Mouse (Mus musculus) limb, embryonic 14.5 days (tissue): ENCODE data around the gene Psg19. TPM values are rescaled to one million over a fixed set of nuclear protein-coding genes. Genes with fewer than 3 reads are reported as not detected.
"Not testable (repeated sequence)": the region's sequence is repeated elsewhere in the genome, so short reads cannot be mapped to it uniquely, and the experiment has no call there.

Experiments used
- ATAC-seq: fragments of 200-750 bp; cut with Nextera tagmentation; 2 replicates; pipeline ENCODE4 v1.8.0; 2017; ENCODE audit warnings: low read depth, moderate number of reproducible peaks, moderate TSS enrichment; ENCODE audit not compliant: low FRiP score
- DNase-seq: peaks from one replicate; pipeline ENCODE4 v3.0.0-alpha.2; 2015; ENCODE audit warnings: low spot score
- H3K27ac ChIP-seq: fragments of 300-500 bp; sonication (generic); replicated peaks from 2 replicates; pipeline ENCODE4 v1.5.1; 2014; ENCODE audit warnings: low read depth, mild to moderate bottlenecking, low read length, moderate library complexity, mixed read lengths
- H3K27me3 ChIP-seq: fragments of 300-500 bp; sonication (generic); 2 replicates; pipeline ENCODE4 v1.6.1; 2014; ENCODE audit warnings: low read length, mixed read lengths; ENCODE audit not compliant: control insufficient read depth, insufficient read depth
- H3K36me3 ChIP-seq: fragments of 300-500 bp; sonication (generic); 2 replicates; pipeline ENCODE4 v1.6.1; 2014; ENCODE audit warnings: mild to moderate bottlenecking, low read length, moderate library complexity, mixed read lengths; ENCODE audit not compliant: control insufficient read depth, insufficient read depth
- H3K4me1 ChIP-seq: fragments of 300-500 bp; sonication (generic); 2 replicates; pipeline ENCODE4 v1.6.1; 2014; ENCODE audit warnings: antibody characterized with exemption, low read length, mixed read lengths; ENCODE audit not compliant: control insufficient read depth, insufficient read depth
- H3K4me2 ChIP-seq: fragments of 300-500 bp; sonication (generic); replicated peaks from 2 replicates; pipeline ENCODE4 v1.6.1; 2014; ENCODE audit warnings: low read depth, mild to moderate bottlenecking, low read length, moderate library complexity; ENCODE audit not compliant: severe bottlenecking
- H3K4me3 ChIP-seq: fragments of 300-500 bp; sonication (generic); replicated peaks from 2 replicates; pipeline ENCODE4 v1.5.1; 2014; ENCODE audit warnings: low read length
- H3K9ac ChIP-seq: fragments of 300-500 bp; sonication (generic); 2 replicates; pipeline ENCODE4 v1.6.1; 2014; ENCODE audit warnings: mild to moderate bottlenecking, low read depth, low read length, moderate library complexity; ENCODE audit not compliant: severe bottlenecking
- H3K9me3 ChIP-seq: fragments of 300-500 bp; sonication (generic); 2 replicates; pipeline ENCODE4 v1.6.1; 2016; ENCODE audit warnings: low read length; ENCODE audit not compliant: control insufficient read depth
- POLR2A ChIP-seq: fragments of 200-500 bp; IDR thresholded peaks from 2 replicates; pipeline ENCODE4 v1.8.0; 2012; ENCODE audit warnings: inconsistent platforms, mild to moderate bottlenecking, moderate library complexity, borderline replicate concordance; ENCODE audit not compliant: insufficient read depth, insufficient read length; ENCODE audit errors: extremely low read depth
- WGBS: fragments of 180-500 bp; shearing (Covaris S2); extraction: QIAGEN DNeasy Blood & Tissue Kit; methylation state at CpG from one replicate; pipeline ENCODE4 v1.1.7; 2014; 5-methylcytosine and 5-hydroxymethylcytosine counted together
- polyA plus RNA-seq, 2 experiments: library from polyadenylated mRNA; depleted of rRNA in 1 of 2; stranded (reverse) in 1 of 2; unstranded in 1 of 2; fragments of >200 nt; fragmentation: Nextera tagmentation in 1 of 2; extraction: Ambion mirVana in 1 of 2; gene quantifications; 2 replicates each; pipeline versions ENCODE4 v1.2.1 to v1.2.3; 2012 to 2014

Psg19 gene
- polyA plus RNA-seq, 2 experiments = 0.25 TPM; not detected in 1

GRCm38 (mm10) chr7:18749896-18750477 lies 48.3 kb downstream of the Psg19 start:
- ATAC-seq = peak; percentile 57; the same call in 1 of the 2 replicates

GRCm38 (mm10) chr7:18748994-18749895 lies 49.1 kb downstream of the Psg19 start:
- ATAC-seq = no peak
- Histone ChIP-seq H3K4me1 (no peaks in the 10 kb centered on the region), H3K27ac (no peak overlapping the region), H3K27me3 (peaks cover 10% of the 10 kb centered on the region; the same call in 1 of the 2 replicates), H3K4me2 (no peak overlapping the region), H3K36me3 (no peaks in the 10 kb centered on the region), H3K9me3 (no peaks in the 10 kb centered on the region), H3K4me3 (no peak overlapping the region), H3K9ac (no peak overlapping the region)
- TF ChIP-seq POLR2A = no peak
- 7% methylated on average over 6 of the region's 6 CpGs for WGBS
- no peak for DNase-seq

More at GRCm38 (mm10) chr7:18749896-18750477, 48.3 kb downstream of the Psg19 start:
- 55% methylated on average over 11 of the region's 13 CpGs for WGBS
- H3K9me3 ChIP-seq, H3K4me2 ChIP-seq, H3K36me3 ChIP-seq, H3K4me3 ChIP-seq, H3K9ac ChIP-seq, H3K4me1 ChIP-seq, H3K27ac ChIP-seq: not testable (repeated sequence)
- peak; percentile 86 for DNase-seq
- peaks cover 10% of the 10 kb centered on the region; the same call in 1 of the 2 replicates for H3K27me3 ChIP-seq

- peaks cover 10% of the 10 kb centered on the region; the same call in 1 of the 2 replicates for H3K27me3 ChIP-seq
- H3K4me2 ChIP-seq, H3K4me1 ChIP-seq, ATAC-seq, H3K9me3 ChIP-seq, H3K9ac ChIP-seq, H3K4me3 ChIP-seq, DNase-seq, H3K36me3 ChIP-seq, H3K27ac ChIP-seq: not testable (repeated sequence)
- WGBS = 55% methylated on average over 2 of the region's 2 CpGs
Observed at GRCm38 (mm10) chr7:18747420-18747819, 50.9 kb downstream of the Psg19 start.

- no peak for ATAC-seq
- Histone ChIP-seq H3K27ac (no peak overlapping the region), H3K9ac (no peak overlapping the region), H3K27me3 (peaks cover 10% of the 10 kb centered on the region; the same call in 1 of the 2 replicates), H3K36me3 (no peaks in the 10 kb centered on the region), H3K9me3 (no peaks in the 10 kb centered on the region), H3K4me1 (no peaks in the 10 kb centered on the region), H3K4me2 (peak overlapping the region; percentile 21), H3K4me3 (0 out of 2 replicates have a peak overlapping the region, but pooled peaks have one; percentile 5)
- no peak for DNase-seq
- 9% methylated on average over 20 of the region's 20 CpGs for WGBS
- TF ChIP-seq POLR2A = no peak
Observed at GRCm38 (mm10) chr7:18746189-18746860, 52.0 kb downstream of the Psg19 start.

Other genes with a start within 250 kb of the Psg19 start
- 0.25 and 0.50 TPM in 2 replicates for gene Psg27, start 231.2 kb downstream of the Psg19 start, polyA plus RNA-seq (2012; rRNA removed)
- gene Psg27, start 231.2 kb downstream of the Psg19 start, polyA plus RNA-seq (2014; fragmentation: Nextera tagmentation; extraction: Ambion mirVana) = not detected in 2 replicates
- 0.16 and 0.18 TPM in 2 replicates for gene Psg23, start 182.0 kb downstream of the Psg19 start, polyA plus RNA-seq (2012; rRNA removed)
- gene Psg23, start 182.0 kb downstream of the Psg19 start, polyA plus RNA-seq (2014; fragmentation: Nextera tagmentation; extraction: Ambion mirVana) = not detected in 2 replicates
- 0.45 and 0.47 TPM in 2 replicates for gene Psg21, start 141.8 kb downstream of the Psg19 start, polyA plus RNA-seq (2012; rRNA removed)
- gene Psg21, start 141.8 kb downstream of the Psg19 start, polyA plus RNA-seq (2014; fragmentation: Nextera tagmentation; extraction: Ambion mirVana) = not detected in 2 replicates
- gene Psg20, start 112.3 kb downstream of the Psg19 start, polyA plus RNA-seq (2012; rRNA removed) = not detected in 2 replicates
- not detected in 2 replicates for gene Psg20, start 112.3 kb downstream of the Psg19 start, polyA plus RNA-seq (2014; fragmentation: Nextera tagmentation; extraction: Ambion mirVana)
- 0.04 and 0.14 TPM in 2 replicates for gene Psg22, start 80.4 kb downstream of the Psg19 start, polyA plus RNA-seq (2012; rRNA removed)
- not detected in 2 replicates for gene Psg22, start 80.4 kb downstream of the Psg19 start, polyA plus RNA-seq (2014; fragmentation: Nextera tagmentation; extraction: Ambion mirVana)
- gene Psg17, start 23.1 kb upstream of the Psg19 start, polyA plus RNA-seq (2012; rRNA removed) = 0.47 and 0.48 TPM in 2 replicates
- gene Psg17, start 23.1 kb upstream of the Psg19 start, polyA plus RNA-seq (2014; fragmentation: Nextera tagmentation; extraction: Ambion mirVana) = not detected in 2 replicates
- 0.91 and 1.0 TPM in 2 replicates for gene Mill2, start 41.4 kb upstream of the Psg19 start, polyA plus RNA-seq (2012; rRNA removed)
- gene Mill2, start 41.4 kb upstream of the Psg19 start, polyA plus RNA-seq (2014; fragmentation: Nextera tagmentation; extraction: Ambion mirVana) = 0.21 TPM in 2 replicates
- gene Pglyrp1, start 72.8 kb upstream of the Psg19 start, polyA plus RNA-seq (2012; rRNA removed) = 0.60 and 1.9 TPM in 2 replicates
- gene Pglyrp1, start 72.8 kb upstream of the Psg19 start, polyA plus RNA-seq (2014; fragmentation: Nextera tagmentation; extraction: Ambion mirVana) = 1.3 and 1.9 TPM in 2 replicates
- gene Ccdc61, start 111.9 kb upstream of the Psg19 start, polyA plus RNA-seq (2012; rRNA removed) = 46.7 and 50.1 TPM in 2 replicates
- 23.9 and 29.0 TPM in 2 replicates for gene Ccdc61, start 111.9 kb upstream of the Psg19 start, polyA plus RNA-seq (2014; fragmentation: Nextera tagmentation; extraction: Ambion mirVana)
- gene Nova2, start 127.4 kb upstream of the Psg19 start, polyA plus RNA-seq (2012; rRNA removed) = 1.3 TPM in 2 replicates
- 0.37 and 0.57 TPM in 2 replicates for gene Nova2, start 127.4 kb upstream of the Psg19 start, polyA plus RNA-seq (2014; fragmentation: Nextera tagmentation; extraction: Ambion mirVana)
- gene Nanos2, start 188.9 kb upstream of the Psg19 start, polyA plus RNA-seq (2012; rRNA removed) = 0.06 TPM in 1 of 2 replicates, not detected in the other
- not detected in 2 replicates for gene Nanos2, start 188.9 kb upstream of the Psg19 start, polyA plus RNA-seq (2014; fragmentation: Nextera tagmentation; extraction: Ambion mirVana)
- 13.6 and 19.3 TPM in 2 replicates for gene Mypop, start 192.7 kb upstream of the Psg19 start, polyA plus RNA-seq (2012; rRNA removed)
- gene Mypop, start 192.7 kb upstream of the Psg19 start, polyA plus RNA-seq (2014; fragmentation: Nextera tagmentation; extraction: Ambion mirVana) = 5.3 and 5.7 TPM in 2 replicates
- 36.1 and 46.8 TPM in 2 replicates for gene Irf2bp1, start 205.5 kb upstream of the Psg19 start, polyA plus RNA-seq (2012; rRNA removed)
- 34.2 and 37.3 TPM in 2 replicates for gene Irf2bp1, start 205.5 kb upstream of the Psg19 start, polyA plus RNA-seq (2014; fragmentation: Nextera tagmentation; extraction: Ambion mirVana)
- gene Foxa3, start 225.0 kb upstream of the Psg19 start, polyA plus RNA-seq (2012; rRNA removed) = 5.3 and 6.7 TPM in 2 replicates
- 3.1 and 3.2 TPM in 2 replicates for gene Foxa3, start 225.0 kb upstream of the Psg19 start, polyA plus RNA-seq (2014; fragmentation: Nextera tagmentation; extraction: Ambion mirVana)
- gene Sympk, start 225.9 kb upstream of the Psg19 start, polyA plus RNA-seq (2012; rRNA removed) = 97.0 and 113 TPM in 2 replicates
- 23.0 and 27.5 TPM in 2 replicates for gene Sympk, start 225.9 kb upstream of the Psg19 start, polyA plus RNA-seq (2014; fragmentation: Nextera tagmentation; extraction: Ambion mirVana)